Mouse (Mus musculus): Measurements from ENCODE around the gene Smim11. TPM values are rescaled to one million over a fixed set of nuclear protein-coding genes. Genes with fewer than 3 reads are reported as not detected.

Gene Smim11
- total RNA-seq, 4 experiments from 2014 or later, result 84.4 to 94.5 (median 88.3) TPM

DNA sequence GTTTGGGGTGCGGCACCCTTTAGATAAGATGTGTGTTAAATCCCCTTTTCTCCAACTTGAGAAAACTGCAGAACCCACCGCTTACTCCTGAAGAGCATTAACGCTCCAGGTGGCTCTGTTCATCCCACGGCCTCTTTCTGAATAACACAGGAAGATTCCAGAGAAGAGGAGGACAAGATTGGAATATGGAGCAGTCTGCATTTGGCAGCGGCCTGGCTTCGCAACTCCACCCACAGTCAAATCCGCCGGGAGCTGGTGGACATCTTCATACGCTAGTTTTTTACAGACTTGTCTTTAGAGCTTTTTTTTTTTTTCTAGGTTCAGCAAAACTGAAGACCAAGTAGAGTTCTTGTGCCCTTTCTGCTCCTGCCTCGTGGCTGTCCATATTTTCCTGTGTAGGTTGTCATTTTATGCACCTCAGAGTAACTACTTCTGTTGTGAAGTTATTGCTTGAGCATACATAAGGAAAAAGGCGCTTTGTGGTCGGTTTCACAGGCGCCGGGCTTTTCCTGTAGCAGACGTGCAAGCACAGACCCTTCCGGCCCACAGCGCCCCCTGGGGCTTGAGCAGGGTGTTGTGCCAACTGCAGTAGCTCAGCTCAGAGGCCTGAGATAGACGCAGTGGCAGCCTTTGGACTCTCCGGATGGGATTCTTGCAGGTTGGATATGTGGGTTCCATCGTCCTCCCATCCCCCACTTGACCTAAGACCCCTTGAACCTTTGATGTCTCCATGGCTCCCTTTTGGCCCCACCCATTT is 18.4 kb downstream of the Smim11 start:
- DNase-seq (ENCODE audit: low spot score), result no peak

DNA sequence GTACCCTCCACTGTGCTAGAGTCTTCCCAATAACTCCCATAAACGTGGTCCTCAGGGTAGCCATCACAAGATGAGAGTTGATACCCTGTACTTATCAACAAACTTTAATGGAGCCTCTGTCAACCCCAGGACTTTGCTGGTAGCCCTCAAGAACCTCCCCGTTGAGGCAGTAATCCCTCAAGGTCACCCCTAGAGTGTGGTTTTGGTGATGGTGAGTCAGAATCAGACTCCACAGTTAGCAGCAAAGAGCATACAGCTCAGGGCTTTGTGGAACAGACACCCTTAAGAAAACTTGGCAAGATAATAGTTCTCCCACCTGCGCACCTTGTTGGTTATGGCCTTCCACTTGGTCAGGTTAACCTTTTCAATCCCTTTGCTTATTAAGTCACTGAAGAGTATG is 19.3 kb downstream of the Smim11 start:
- no peak for DNase-seq (ENCODE audit: low spot score)

DNA sequence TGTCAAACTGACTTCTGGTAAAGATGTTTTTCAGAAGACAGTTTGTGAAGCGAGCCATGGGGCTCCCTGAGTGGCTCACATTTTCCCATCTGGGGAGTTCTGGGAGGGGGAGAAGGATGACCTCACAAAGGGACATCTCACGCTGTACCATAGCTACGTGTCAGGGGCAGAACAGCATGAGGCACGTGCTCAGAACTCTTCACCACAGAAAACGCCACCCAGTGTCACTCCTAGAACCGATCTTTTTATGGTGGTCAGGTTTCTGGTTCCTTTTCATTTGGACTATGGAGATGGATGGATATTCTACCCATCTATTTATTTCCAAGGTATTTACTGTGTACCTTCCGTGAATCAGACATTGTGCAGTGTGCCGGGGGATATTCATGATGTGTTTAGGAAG is 20.3 kb downstream of the Smim11 start, which contains the start of gene Fam243:
Fam243 (minus strand) TSS at position 101 of the 400 bp plus-strand sequence.
- DNase-seq (ENCODE audit: low spot score), result no peak

DNA sequence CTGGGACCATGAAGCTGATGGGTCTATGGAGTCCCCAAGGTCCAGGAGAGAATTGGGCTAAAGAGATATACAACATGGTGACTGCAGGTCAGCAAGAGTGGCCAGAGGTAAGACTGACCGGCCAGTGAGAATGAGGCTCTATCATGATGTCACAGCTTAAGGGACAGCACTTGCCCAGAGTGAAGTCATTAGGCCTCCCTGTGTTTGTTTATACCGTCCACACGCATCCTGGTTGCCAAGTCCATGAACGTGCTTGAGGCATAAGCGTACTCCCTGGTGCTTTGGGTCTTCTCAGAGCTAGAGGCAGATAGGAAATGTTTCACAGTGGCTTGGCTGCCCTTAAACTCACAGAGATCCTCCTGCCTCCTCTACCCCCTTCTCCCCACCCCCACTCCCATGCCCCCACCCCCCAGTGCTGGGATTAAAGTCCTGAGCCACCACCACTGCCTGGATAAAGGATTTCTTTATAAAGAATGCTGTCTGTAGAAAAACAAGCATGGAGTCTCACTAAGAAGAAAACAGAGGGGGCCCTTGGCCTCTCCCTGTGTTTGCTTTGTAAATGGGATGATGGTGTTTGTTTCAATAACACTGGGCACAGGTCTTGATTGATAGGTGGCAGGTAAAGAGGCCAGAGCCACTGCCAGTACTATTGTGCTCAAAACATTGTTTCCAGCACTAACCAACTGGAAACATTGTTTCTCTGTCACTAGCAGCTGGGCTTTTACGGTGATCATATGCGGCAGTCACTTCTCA is 23.4 kb downstream of the Smim11 start:
- no peak for DNase-seq (ENCODE audit: low spot score)

DNA sequence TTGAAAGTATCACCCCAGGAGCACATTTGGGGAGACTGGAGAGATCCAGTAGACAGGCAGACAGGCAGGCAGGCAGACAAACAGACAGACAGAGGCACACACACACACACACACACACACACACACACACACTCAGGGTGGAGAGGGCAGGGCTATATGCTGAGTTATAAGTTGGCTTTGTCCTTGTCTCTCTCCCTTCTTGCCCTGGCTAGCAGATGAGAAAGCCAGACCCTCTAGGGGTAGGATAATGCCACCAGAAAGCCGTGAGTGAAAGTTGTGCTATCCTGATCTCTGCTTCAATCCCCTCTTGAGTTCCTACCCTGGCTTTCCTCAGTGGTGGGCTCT is 23.9 kb downstream of the Smim11 start:
- DNase-seq (ENCODE audit: low spot score), result no peak

DNA sequence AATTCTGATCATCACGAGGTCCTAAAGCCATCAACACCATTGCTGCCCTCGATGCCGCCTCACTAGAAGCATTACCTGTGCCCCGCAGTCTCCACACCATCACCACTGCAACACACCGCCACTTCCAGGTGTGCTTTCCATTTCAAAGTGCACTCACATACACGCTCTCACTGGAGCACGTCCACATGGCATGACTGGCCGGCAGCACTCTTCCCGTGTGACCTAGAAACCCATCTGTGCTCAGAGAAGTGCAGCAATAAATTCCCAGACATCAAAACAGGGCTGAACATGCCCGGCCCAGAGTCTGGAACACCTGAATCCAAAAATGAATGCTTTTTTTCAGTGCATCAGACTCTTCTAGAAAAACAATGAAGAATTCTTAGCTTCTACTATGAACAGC is 26.8 kb downstream of the Smim11 start:
- DNase-seq (ENCODE audit: low spot score), result no peak

DNA sequence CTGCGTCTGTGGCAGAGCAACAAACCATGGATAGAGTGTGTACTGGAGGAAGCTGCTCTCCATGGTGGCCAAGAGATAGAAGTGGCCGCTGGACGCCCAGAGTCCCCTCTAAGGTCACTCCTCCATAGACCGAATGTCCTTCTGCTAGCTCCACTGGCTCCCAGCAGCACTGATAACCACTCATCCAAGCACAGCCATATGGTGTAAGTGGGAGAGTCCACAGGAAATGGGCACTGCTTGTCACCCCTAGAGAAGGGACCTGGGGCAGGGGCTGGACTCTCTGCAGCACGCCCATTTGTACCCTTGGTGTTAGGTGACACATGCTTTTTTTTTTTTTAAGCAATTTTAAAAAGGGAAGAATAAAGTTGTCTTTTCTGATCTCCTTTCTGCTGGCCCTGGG is 29.9 kb downstream of the Smim11 start:
- no peak for DNase-seq (ENCODE audit: low spot score)

DNA sequence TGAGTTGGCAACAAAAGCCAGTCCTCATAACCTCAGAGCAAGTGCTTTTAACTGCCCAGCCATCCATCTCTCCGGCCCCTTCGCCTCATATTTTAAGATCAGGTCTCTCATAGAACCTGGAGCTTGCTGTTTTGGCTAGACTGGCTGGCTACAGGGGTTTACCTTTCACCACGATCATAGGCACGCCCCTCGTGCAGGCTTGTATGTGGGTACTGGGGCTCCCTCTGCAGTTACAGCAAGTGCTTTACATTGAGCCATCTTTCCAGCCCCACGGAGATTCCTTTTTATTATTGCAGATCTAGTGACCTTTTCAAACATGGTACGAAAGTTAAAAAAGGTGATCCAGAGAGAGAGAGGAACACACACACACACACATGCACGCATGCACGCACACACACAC is 33.5 kb downstream of the Smim11 start:
- DNase-seq (ENCODE audit: low spot score), result no peak

DNA sequence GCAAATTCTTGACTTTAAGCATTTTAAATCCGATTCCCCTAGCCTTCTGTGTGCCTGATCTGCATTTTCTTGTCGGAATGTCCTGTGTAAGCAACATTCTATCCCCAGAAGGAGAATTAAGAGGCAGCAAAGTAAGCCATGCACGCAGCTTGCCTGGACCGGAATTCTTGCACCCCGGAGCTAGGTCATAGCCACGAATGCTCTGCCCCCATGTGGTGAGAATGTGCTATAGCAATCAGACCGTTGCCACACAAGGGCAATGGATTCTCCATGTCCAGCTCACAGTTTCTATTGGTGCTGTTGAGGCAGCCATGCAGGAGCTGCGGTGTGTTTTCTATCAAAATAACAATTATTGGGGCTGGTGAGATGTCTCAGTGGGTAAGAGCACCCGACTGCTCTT is 35.2 kb downstream of the Smim11 start:
- peak; percentile 54 for DNase-seq (ENCODE audit: low spot score)

DNA sequence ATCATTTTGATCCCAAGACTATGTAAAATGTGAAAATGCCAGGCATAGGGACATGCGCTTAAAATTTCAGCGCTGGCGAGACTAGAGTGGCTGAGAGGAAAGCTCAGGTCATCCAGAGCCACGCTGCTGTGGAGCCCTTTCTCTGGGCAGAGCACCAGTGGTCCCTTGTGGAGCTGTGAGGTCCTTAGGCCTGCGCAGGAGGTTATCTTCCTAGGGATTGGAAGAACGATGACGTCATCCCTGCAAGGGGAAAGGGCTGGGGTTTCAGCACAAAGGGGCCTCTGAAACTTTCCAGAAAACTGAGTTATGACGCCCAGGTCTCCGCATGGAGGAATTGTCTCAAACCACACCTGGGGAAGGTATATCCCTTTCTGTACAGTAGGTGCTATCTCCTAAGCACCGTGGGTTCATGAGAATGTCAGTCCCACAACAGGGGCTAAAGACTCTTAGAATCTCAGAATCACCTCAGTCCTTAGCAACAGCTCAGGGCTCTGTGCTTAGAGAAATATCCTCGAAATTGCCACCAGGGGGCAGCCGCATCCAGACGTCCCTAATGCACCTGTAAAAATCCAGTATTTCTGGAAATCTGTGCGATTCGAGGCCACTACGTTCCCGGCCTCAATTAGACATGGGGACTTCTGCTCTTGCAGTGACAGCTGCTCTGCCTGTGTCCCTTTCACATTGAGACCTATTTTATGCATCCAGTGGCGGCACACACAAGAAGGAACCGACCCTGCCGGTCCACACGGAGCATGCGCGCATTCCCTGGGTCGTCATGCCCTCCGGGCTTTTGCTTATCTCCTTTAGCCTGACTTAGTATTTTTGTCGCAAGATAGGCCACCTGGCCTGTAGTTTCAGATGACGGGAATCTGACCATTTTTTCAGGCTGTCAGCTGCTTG is 39.8 kb downstream of the Smim11 start:
- peak; percentile 36 for DNase-seq (ENCODE audit: low spot score)

DNA sequence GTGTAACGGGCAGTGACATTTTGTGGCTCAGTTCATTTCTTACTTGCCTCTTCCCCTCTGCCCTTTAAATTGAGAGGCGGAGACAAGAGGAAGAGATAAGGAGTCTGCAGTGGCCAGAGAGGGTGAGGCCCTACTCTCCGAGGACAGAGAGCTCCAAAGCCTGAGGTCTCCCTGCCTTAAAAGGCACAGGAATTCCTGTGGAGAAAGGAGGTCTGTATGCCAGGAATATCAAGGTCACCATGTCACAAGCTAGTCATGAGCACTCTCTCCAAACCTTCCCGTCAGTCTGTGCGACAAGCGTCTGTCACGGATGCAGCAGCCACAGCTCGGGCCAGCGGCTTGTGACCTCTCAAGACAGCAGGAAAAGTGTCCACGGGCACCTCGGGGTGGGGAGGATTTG is 44.1 kb downstream of the Smim11 start:
- DNase-seq (ENCODE audit: low spot score), result peak; percentile 82

DNA sequence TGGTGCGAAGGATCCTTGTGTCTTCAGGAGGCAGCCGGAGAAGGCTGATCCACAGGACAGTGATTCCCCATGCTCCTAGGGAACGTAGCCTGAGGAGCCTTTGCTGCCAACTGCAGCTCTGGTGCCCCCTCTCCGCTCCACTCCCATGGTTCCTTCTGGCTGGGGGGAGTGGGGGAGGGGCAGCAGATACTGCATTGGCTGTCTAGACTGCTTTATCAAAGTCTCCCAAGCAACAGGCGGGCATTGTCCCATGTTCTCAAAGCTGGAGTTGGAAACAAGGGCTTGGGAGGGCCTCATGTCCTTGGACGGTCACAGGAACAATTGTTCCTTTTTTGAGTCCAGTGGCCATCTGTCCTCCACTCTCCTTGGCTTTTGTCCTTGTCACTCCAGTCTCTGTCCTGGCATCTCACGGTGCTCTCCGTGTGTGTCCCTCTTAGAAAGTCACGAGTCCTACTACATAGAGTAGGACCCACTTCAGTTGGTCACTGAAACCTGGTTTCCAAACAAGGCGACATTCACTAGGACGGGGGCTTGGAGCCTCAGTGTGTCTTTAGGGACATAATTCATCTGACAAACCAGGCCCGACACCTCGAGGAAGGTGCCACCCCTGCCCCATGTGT is 45.3 kb downstream of the Smim11 start:
- peak; percentile 68 for DNase-seq (ENCODE audit: low spot score)

DNA sequence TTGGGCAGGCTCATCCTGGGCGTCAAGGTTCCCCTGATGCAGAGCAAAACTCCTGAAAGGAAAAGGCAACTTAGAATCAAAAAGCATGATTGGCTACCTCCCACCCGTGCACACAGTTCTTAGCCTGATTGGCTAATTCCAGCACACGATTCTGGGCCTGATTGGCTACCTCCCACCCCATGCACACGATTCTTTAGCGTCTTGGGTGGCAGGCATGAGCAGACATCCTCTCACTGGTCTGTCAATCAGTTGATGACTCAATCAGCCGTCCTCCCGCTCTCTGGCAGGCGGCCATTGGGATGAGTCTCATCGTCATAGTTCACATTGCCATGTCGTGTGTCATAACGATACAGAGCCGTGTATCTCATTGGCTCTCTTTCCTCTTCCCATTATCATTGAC is 47.9 kb downstream of the Smim11 start:
- no peak for DNase-seq (ENCODE audit: low spot score)

DNA sequence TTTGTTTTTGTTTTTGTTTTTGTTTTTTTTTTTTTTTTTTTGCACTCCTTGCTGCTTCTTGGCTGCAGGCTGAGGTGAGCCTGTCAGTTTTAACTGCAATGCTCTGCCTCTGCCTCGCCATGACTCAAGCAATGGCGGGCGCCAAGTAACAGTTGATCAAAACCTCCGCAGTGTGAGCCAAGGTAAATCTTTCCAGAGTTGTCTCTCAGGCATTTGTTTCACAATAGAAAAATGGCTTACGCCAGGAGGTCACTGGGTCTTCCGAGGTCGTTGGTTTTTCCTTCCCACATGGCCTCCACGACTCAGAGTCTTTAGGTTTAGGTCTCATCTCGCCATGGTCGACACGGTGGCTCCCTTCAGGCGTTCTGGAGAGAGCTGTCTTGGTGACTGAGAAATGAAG is 52.2 kb downstream of the Smim11 start:
- DNase-seq (ENCODE audit: low spot score), result no peak

DNA sequence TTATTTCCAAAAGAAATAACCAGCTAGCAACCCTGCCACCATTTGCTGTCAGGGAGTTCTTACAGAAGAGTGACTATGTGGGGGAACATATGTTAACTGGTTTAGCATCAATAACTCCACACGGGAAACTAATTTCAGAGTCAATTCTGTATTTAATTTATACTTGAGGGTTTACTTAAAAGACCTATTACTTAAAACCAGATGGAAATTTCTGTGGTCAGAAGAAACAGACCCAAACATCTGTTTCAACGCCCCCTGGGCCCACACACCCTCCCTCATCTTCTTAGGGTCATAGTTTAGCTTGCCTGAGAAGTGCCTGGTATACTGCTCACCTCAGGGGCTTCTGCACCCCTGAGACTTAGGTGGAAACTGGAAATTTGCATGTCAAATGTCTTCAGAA is 52.8 kb downstream of the Smim11 start:
- no peak for DNase-seq (ENCODE audit: low spot score)

DNA sequence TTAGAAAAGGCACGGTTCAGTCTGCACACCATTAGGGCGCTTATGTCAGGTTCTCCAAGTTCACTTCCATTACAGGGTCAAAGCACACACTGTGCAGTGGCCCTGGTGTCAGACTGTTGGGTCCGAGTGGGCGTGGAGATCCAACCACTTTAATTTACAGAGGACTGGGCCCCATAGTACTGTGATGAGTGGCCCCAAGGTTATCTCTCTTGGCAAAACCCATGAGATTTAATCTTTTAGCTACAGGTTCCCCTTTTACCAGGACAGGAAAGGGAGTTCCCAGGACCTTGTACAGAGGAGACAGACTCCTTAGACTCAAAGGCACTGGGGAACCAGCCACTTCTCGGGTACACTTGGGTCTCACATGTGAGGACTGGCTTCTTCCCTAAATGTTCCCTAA is 54.3 kb downstream of the Smim11 start:
- no peak for DNase-seq (ENCODE audit: low spot score)

DNA sequence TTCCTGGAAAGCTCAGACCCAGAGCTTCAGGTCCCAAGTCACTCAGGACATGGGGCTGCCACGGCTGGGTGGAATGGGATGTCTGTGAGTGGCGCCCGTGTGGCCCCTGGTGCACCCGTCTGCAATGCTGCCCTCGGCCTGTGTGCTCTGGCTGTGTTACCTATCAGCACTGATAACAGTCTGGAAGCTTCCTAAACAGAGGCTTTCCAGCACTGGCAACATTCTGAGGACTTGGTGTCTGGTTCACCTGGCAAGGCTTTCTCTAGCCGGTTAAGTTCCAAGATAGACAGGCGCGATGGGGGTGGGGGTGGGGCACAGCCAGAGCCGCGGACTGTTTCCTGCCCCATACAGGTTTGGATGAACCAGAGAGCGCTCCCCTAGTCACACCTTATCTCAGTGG is 54.9 kb downstream of the Smim11 start:
- DNase-seq (ENCODE audit: low spot score), result peak; percentile 21

DNA sequence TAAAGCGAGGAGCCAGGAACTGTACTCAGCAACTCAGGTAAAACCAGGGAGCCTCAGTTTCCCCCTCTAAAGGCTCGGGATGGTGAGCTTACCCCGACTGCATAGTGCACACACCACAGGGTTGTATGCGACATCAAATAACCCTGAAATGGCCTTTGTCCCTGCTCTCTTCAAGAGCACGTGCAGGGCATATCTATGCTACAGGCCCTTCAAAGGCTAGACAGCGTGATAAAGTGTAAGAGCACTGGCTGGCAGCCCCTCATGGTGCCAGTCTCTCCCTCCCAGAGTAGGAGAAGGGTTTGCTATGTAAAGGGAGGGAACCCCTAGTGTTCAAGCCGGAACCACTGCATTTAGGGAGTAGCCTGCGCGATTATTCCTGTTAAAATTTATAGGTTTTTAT is 55.9 kb downstream of the Smim11 start:
- no peak for DNase-seq (ENCODE audit: low spot score)

DNA sequence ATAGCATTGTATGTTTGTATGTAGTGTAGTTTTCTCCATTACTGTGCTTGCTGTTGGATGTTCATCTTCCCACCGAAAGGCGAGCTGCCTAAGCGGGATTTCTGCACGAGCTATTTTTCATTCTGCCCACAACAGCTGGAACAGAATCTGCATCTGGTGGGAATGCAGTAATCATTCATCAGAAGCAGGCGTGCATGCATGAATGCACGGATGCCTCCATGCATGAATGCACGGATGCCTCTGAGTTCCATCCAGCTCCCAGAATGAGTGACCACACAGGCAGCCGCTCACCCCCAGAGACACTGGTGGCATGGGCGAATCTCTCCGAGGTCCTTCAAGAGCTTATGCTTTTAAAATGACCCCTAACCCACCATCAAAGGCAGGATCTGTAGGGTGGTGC is 56.5 kb downstream of the Smim11 start:
- no peak for DNase-seq (ENCODE audit: low spot score)

DNA sequence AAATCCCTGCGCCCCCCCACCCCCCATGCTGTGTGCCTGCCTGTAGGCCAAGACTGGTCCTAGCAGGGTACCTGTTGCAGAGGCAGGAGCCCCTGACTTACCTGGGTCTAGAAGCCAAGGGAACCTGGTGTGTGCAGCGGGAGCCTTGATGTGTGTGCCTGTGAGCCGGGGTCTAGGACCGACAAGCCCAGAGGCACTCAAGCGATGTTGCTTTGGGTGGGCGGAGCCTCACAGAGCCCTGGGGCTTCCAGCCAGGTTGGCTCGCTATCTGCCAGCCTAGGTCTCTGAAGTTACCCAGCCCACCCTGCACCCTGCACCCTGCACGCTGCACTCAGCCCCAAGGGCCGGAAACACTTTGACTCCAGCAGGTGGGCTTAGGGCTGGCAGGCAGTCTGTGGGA is 57.6 kb downstream of the Smim11 start:
- DNase-seq (ENCODE audit: low spot score), result no peak

DNA sequence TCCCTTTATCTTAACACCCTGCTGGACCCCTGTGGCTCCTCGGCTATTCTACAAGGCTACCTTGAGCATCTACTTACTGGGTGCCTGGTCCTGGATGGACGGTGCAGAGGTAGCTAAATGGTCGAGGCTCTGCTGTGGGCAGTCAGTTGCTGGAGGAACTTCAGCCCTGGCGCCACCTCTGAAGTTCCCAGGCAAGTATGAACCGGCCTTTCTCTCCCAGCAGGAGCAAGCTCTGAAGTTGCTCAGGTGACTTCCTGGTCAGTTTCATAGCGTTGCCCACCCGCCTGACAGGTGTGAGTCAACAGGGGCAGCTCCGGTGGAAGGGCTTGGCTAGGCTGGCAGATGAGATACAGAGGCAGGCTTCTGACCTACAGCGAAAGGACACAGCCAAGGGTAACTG is 58.1 kb downstream of the Smim11 start, which contains the start of gene Kcne1:
Kcne1 (minus strand) TSS at position 240 of the 400 bp plus-strand sequence.
- DNase-seq (ENCODE audit: low spot score), result no peak

DNA sequence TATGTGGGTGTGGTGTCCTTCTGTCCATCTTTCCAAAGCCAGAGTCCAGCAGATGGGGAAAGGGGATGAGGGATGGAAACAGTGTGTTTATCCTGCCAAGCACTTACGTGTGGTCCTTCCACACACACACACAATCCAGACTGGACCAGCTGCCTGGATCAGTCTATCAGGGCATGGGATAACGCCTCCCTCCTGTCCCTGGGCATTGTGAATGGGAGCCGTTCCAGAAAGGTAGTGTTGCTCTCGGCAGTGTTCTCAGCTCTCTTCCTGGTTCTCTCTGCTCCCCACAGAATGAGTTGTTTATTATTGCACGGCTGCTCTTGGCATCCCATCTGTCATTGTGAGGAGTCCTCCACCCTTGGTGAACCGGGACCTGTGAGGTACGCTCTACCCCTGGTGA is 59.6 kb downstream of the Smim11 start:
- no peak for DNase-seq (ENCODE audit: low spot score)

Data from heart, adult 8-10 months (tissue).